Mouse (Mus musculus) testis, adult 2 months (tissue): ENCODE measurements around the gene Arg2.

ENCODE experiments used
- CTCF ChIP-seq: fragments of 200-500 bp; IDR thresholded peaks from 2 replicates; pipeline ENCODE4 v1.5.1; 2012; ENCODE audit warnings: low read depth, mild to moderate bottlenecking, inconsistent platforms, low read length, moderate library complexity; ENCODE audit not compliant: control insufficient read depth, insufficient read depth, insufficient replicate concordance
- POLR2A ChIP-seq: fragments of 200-500 bp; IDR thresholded peaks from 2 replicates; pipeline ENCODE4 v1.6.1; 2012; ENCODE audit warnings: low read depth, mild to moderate bottlenecking, inconsistent platforms, low read length, moderate library complexity; ENCODE audit not compliant: control insufficient read depth

GRCm38 (mm10) chr12:79118991-79119390, 11.6 kb upstream of the Arg2 start:
- TF ChIP-seq CTCF (no peak), POLR2A (no peak)
